Mouse (Mus musculus) embryo, embryonic 10.5 days (tissue): ENCODE measurements around the gene Olfr1511.
"Not testable (repeated sequence)": the region's sequence is repeated elsewhere in the genome, so short reads cannot be mapped to it uniquely, and the experiment has no call there.

Source experiments
- DNase-seq: peaks from one replicate; pipeline ENCODE4 v3.0.0-alpha.2; 2015; ENCODE audit warnings: low spot score

The Olfr1511 gene

DNA sequence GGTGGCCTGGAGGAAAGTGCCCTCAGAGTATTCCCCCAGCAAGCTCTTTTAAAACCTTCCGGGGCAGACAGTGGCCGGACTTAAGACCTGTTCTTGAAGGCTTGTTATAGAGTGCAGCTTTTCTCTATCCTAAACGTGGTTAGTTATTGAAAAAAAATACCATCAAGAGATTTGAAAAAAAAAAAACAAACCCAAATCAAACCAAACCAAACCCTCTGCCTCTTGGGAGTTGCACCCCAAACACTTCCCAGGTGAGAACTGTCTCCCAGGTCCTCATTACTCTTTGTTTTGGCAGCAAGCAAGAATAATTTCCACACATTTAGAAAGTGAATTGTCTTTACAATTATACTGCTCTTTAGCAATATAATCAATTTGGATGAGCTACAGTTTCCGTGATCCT is at the start of gene Olfr1511:
TSS of gene Olfr1511 (minus strand) at position 101 of the 400 bp plus-strand sequence.
- DNase-seq = no peak

DNA sequence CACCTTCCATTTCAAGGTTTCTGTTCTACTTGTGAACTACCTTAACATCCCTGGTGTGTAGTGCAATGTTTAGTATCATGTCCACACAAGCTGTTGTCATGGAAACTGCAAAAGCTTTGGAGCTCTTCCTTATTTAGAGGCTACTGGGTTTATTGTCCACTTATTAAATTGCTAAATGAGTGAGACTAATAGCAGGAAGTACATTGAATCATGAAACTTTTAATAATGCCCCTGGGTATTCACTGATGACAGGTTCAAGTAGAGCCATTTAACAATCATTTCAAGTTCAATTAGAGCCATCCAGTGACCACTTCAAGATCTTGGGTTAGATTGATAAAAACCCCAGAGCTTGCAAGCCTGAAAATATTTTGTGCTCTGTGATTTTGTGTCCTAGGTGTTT is 45.5 kb upstream of the Olfr1511 start, which contains the start of gene Olfr1509:
TSS of gene Olfr1509 (plus strand) at position 301 of the 400 bp plus-strand sequence.
- no peak for DNase-seq

DNA sequence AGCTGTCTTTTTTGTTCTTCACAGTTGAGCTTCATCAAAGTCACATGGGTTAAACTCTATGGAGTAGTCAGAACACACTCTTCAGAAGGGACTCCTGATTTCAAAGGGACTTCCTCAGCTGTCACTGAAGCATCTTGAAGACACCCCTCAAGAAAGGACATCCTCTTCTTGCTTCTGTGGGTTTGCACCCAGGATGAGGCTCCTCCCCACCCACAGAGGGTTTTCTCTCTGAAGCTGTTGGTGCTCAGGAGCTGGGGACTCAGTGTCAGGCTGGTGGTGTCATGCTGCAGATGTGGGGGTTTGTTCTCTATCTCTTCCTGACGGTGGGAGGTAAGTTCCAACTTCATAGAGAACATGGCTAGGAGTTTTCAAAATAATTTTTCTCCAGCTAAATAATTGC is 30.5 kb upstream of the Olfr1511 start:
- no peak for DNase-seq

DNA sequence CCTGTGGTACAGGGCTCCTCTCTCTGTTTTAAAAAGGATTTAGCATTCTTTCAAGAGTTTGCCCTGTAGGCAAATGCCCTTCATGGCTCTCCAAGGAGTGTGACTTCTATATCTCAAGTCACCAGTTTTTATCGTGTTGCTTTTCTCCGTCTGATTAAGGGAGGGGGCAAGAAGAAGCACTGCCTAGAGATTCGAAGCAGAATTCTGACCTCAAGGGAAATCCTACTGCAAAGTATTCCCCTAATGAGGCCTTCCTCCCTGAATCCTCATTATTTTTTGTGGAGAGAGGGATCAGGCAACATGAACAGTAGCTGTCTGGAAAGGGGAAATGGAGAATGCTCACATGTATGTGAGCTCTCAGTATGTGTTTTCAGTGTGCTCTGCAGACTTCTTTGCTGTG is 17.1 kb upstream of the Olfr1511 start, which contains the start of gene Olfr1510:
TSS of gene Olfr1510 (minus strand) at position 101 of the 400 bp plus-strand sequence.
- DNase-seq = no peak

DNA sequence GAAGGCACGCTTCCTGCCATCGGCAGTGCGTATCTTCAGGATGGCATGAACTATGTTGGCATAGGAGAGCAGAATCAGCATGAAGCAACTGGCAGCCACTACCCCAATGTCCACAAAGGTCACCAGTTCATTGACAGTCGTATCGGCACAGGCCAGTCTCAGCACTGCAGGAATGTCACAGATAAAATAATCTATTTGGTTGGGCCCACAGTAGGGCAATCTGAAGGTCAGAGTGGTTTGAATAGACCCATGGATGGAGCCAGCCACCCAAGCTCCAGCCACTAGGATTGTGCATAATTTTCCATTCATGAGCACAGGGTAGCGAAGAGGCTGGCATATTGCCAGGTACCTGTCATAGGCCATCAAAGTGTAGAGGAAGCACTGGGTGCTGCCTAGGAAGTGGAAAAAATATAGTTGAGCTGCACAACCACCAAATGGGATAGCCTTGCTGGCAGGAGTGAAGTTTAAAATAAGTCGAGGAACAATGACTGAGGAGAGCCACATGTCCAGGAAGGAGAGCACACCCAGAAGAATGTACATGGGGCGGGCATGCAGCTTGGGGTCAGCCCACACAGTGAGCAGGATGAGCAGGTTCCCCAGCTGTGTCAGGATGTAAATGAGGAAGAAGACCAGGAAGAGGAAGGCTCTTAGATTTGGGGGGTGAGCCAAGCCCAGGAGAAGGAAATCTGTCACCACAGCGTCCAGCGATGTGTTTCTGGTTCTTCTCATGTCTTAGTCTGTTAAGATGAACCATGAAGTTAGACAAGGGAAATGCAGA is 13.2 kb upstream of the Olfr1511 start:
- not testable (repeated sequence) for DNase-seq

DNA sequence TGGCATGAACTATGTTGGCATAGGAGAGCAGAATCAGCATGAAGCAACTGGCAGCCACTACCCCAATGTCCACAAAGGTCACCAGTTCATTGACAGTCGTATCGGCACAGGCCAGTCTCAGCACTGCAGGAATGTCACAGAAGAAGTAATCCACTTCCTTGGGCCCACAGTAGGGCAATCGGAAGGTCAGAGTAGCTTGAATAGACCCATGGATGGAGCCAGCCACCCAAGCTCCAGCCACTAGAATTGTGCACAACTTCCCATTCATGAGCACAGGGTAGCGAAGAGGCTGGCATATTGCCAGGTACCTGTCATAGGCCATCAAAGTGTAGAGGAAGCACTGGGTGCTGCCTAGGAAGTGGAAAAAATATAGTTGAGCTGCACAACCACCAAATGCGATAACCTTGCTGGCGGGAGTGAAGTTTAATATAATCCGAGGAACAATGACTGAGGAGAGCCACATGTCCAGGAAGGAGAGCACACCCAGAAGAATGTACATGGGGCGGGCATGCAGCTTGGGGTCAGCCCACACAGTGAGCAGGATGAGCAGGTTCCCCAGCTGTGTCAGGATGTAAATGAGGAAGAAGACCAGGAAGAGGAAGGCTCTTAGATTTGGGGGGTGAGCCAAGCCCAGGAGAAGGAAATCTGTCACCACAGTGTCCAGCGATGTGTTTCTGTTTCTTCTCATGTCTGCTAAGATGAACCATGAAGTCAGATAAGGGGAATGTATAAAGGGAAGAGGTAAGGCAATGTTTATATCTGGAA is 6.9 kb downstream of the Olfr1511 start:
- not testable (repeated sequence) for DNase-seq

DNA sequence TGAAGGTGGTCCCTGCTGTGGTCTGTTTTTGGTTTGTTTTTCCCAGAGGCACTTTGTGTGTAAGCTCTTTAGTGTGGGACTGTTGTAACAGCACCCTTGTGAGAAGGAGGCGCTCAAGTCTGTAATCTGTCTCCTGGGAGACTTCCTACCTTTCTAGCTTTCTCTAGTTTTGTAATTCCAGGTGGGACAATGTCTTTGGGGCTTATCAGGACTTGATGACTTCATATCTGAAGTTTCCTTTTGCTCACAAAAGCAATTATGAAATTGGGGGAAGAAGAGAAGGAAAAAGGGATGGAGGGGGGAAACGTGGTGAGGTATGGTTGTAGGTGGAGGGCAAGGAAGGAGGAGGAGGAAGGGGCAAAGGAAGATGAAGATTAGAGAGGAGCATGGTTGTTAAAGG is 18.1 kb downstream of the Olfr1511 start, which contains the start of gene Olfr1512:
TSS of gene Olfr1512 (minus strand) at position 101 of the 400 bp plus-strand sequence.
- DNase-seq = no peak

DNA sequence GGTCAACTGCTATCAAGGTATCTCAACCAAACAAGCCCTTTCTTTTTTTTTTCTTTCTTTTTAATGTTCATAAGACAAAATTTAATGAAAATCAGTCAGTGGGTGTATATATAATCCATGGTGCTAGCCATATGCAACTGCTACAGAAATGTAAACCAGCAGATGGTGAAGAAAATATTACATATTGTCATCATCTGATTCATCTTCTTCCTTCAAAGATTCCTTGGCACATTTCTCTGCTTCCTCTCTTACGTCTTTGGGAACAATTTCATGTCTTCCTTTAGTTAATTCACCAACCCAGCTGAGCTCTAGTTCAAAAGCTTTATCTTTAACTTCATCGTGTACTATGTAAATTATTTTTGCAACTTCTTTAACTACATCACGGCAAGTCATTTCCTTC is 28.4 kb downstream of the Olfr1511 start:
- no peak for DNase-seq

DNA sequence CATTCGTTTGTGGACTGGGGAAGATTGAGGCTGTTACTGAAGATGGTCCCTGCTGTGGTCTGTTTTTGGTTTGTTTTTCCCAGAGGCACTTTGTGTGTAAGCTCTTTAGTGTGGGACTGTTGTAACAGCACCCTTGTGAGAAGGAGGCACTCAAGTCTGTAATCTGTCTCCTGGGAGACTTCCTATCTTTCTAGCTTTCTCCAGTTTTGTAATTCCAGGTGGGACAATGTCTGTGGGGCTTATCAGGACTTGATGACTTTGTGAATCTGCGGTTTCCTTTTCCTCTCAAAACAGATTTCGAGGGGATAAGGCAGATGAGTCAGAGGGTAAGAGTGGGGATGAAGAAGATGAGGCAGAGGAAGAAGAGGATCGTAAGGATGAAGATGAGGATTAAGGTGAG is 40.9 kb downstream of the Olfr1511 start, which contains the start of gene Olfr1513:
TSS of gene Olfr1513 (minus strand) at position 101 of the 400 bp plus-strand sequence.
- no peak for DNase-seq
